Mouse (Mus musculus) limb, embryonic 11.5 days (tissue): Measurements from ENCODE around the gene Atp10a. TPM values are rescaled to one million over a fixed set of nuclear protein-coding genes. Genes with fewer than 3 reads are reported as not detected.

Experiments used
- ATAC-seq: fragments of 200-750 bp; cut with Nextera tagmentation; 2 replicates; pipeline ENCODE4 v1.8.0; 2017; ENCODE audit warnings: low read depth; ENCODE audit not compliant: insufficient number of reproducible peaks, low FRiP score, low TSS enrichment
- DNase-seq: peaks from one replicate; pipeline ENCODE4 v3.0.0-alpha.2; 2015; ENCODE audit warnings: low spot score
- H3K27ac ChIP-seq: fragments of 300-500 bp; sonication (generic); replicated peaks from 2 replicates; pipeline ENCODE4 v1.5.1; 2014; ENCODE audit warnings: low read depth, mild to moderate bottlenecking, low read length
- H3K27me3 ChIP-seq: fragments of 300-500 bp; sonication (generic); 2 replicates; pipeline ENCODE4 v1.6.1; 2014; ENCODE audit warnings: mild to moderate bottlenecking, low read length, mixed read lengths; ENCODE audit not compliant: control insufficient read depth, insufficient read depth
- H3K36me3 ChIP-seq: fragments of 300-500 bp; sonication (generic); 2 replicates; pipeline ENCODE4 v1.6.1; 2014; ENCODE audit warnings: mild to moderate bottlenecking, low read length, moderate library complexity, mixed read lengths; ENCODE audit not compliant: control insufficient read depth, insufficient read depth
- H3K4me1 ChIP-seq: fragments of 300-500 bp; sonication (generic); 2 replicates; pipeline ENCODE4 v1.6.1; 2014; ENCODE audit warnings: low read length, mixed read lengths; ENCODE audit not compliant: control insufficient read depth, insufficient read depth
- H3K4me2 ChIP-seq: fragments of 300-500 bp; sonication (generic); 2 replicates; pipeline ENCODE4 v1.6.1; 2014; ENCODE audit warnings: low read depth, mild to moderate bottlenecking, moderate library complexity; ENCODE audit not compliant: severe bottlenecking
- H3K4me3 ChIP-seq: fragments of 300-500 bp; sonication (generic); 2 replicates; pipeline ENCODE4 v1.5.1; 2014; ENCODE audit warnings: low read depth, low read length
- H3K9ac ChIP-seq: fragments of 300-500 bp; sonication (generic); 2 replicates; pipeline ENCODE4 v1.6.1; 2014; ENCODE audit warnings: mild to moderate bottlenecking, low read length
- H3K9me3 ChIP-seq: fragments of 300-500 bp; sonication (generic); 2 replicates; pipeline ENCODE4 v1.6.1; 2016; ENCODE audit warnings: low read length; ENCODE audit not compliant: control insufficient read depth
- WGBS: fragments of 180-500 bp; shearing (Covaris S2); extraction: QIAGEN DNeasy Blood & Tissue Kit; methylation state at CpG from one replicate; pipeline ENCODE4 v1.1.7; 2014; 5-methylcytosine and 5-hydroxymethylcytosine counted together
- polyA plus RNA-seq: library from polyadenylated mRNA; unstranded; fragments of >200 nt; fragmentation: Nextera tagmentation; extraction: Ambion mirVana; gene quantifications from 2 replicates; pipeline ENCODE4 v1.2.1, GENCODE M21; 2014

The Atp10a gene
- polyA plus RNA-seq, 1 experiment from 2014 or later, result 1.3 TPM

- Histone ChIP-seq H3K27me3 (no peaks in the 10 kb centered on the region), H3K9me3 (no peaks in the 10 kb centered on the region), H3K9ac (no peak overlapping the region), H3K4me3 (no peak overlapping the region), H3K4me2 (no peak overlapping the region), H3K27ac (no peak overlapping the region), H3K4me1 (no peaks in the 10 kb centered on the region), H3K36me3 (no peaks in the 10 kb centered on the region)
- ATAC-seq (no peak), DNase-seq (no peak)
- 84% methylated on average over 1 of the region's 1 CpGs for WGBS
Observed at GRCm38 (mm10) chr7:58695661-58696060, 39.7 kb downstream of the Atp10a start.

GRCm38 (mm10) chr7:58697092-58697491, 41.1 kb downstream of the Atp10a start:
- Histone ChIP-seq H3K9ac (no peak overlapping the region), H3K4me3 (no peak overlapping the region), H3K27ac (no peak overlapping the region), H3K9me3 (no peaks in the 10 kb centered on the region), H3K36me3 (no peaks in the 10 kb centered on the region), H3K4me1 (no peaks in the 10 kb centered on the region), H3K27me3 (no peaks in the 10 kb centered on the region), H3K4me2 (no peak overlapping the region)
- no peak for DNase-seq
- 68% methylated on average over 2 of the region's 2 CpGs for WGBS
- ATAC-seq, result no peak

GRCm38 (mm10) chr7:58698738-58699442, 42.9 kb downstream of the Atp10a start:
- ATAC-seq (no peak), DNase-seq (no peak)
- no peak overlapping the region for H3K27ac ChIP-seq
- H3K36me3 ChIP-seq, result no peaks in the 10 kb centered on the region
- H3K9me3 ChIP-seq, result no peaks in the 10 kb centered on the region
- no peak overlapping the region for H3K4me2 ChIP-seq
- H3K4me3 ChIP-seq, result no peak overlapping the region
- H3K27me3 ChIP-seq, result no peaks in the 10 kb centered on the region
- 89% methylated on average over 7 of the region's 7 CpGs for WGBS
- H3K9ac ChIP-seq, result no peak overlapping the region
- H3K4me1 ChIP-seq, result no peaks in the 10 kb centered on the region

GRCm38 (mm10) chr7:58701311-58701710, 45.3 kb downstream of the Atp10a start:
- no peak overlapping the region for H3K27ac ChIP-seq
- H3K4me2 ChIP-seq, result no peak overlapping the region
- WGBS, result 93% methylated on average over 4 of the region's 4 CpGs
- ATAC-seq (no peak), DNase-seq (no peak)
- H3K27me3 ChIP-seq, result no peaks in the 10 kb centered on the region
- H3K9me3 ChIP-seq, result no peaks in the 10 kb centered on the region
- no peaks in the 10 kb centered on the region for H3K36me3 ChIP-seq
- no peak overlapping the region for H3K4me3 ChIP-seq
- no peak overlapping the region for H3K9ac ChIP-seq
- no peaks in the 10 kb centered on the region for H3K4me1 ChIP-seq

GRCm38 (mm10) chr7:58705158-58705557, 49.2 kb downstream of the Atp10a start:
- H3K4me3 ChIP-seq, result no peak overlapping the region
- no peaks in the 10 kb centered on the region for H3K9me3 ChIP-seq
- 93% methylated on average over 3 of the region's 3 CpGs for WGBS
- no peak overlapping the region for H3K4me2 ChIP-seq
- H3K4me1 ChIP-seq, result no peaks in the 10 kb centered on the region
- H3K27ac ChIP-seq, result no peak overlapping the region
- DNase-seq, result no peak
- no peaks in the 10 kb centered on the region for H3K27me3 ChIP-seq
- H3K36me3 ChIP-seq, result no peaks in the 10 kb centered on the region
- no peak overlapping the region for H3K9ac ChIP-seq
- no peak for ATAC-seq

GRCm38 (mm10) chr7:58709306-58709705, 53.3 kb downstream of the Atp10a start:
- no peak overlapping the region for H3K27ac ChIP-seq
- ATAC-seq (no peak), DNase-seq (no peak)
- no peak overlapping the region for H3K4me2 ChIP-seq
- H3K9me3 ChIP-seq, result no peaks in the 10 kb centered on the region
- H3K36me3 ChIP-seq, result no peaks in the 10 kb centered on the region
- no peak overlapping the region for H3K4me3 ChIP-seq
- H3K4me1 ChIP-seq, result no peaks in the 10 kb centered on the region
- 81% methylated on average over 3 of the region's 3 CpGs for WGBS
- no peak overlapping the region for H3K9ac ChIP-seq
- no peaks in the 10 kb centered on the region for H3K27me3 ChIP-seq

GRCm38 (mm10) chr7:58710312-58710711, 54.3 kb downstream of the Atp10a start:
- DNase-seq (no peak), ATAC-seq (no peak)
- 77% methylated on average over 1 of the region's 1 CpGs for WGBS

GRCm38 (mm10) chr7:58711811-58712210, 55.8 kb downstream of the Atp10a start:
- WGBS, result 86% methylated on average over 7 of the region's 7 CpGs
- Histone ChIP-seq H3K4me2 (no peak overlapping the region), H3K9me3 (no peaks in the 10 kb centered on the region), H3K36me3 (no peaks in the 10 kb centered on the region), H3K27ac (no peak overlapping the region), H3K4me1 (no peaks in the 10 kb centered on the region), H3K9ac (no peak overlapping the region), H3K4me3 (no peak overlapping the region), H3K27me3 (no peaks in the 10 kb centered on the region)
- ATAC-seq, result no peak
- no peak for DNase-seq

More at GRCm38 (mm10) chr7:58710312-58710711, 54.3 kb downstream of the Atp10a start:
- no peaks in the 10 kb centered on the region for H3K4me1 ChIP-seq
- H3K4me2 ChIP-seq, result no peak overlapping the region
- H3K27me3 ChIP-seq, result no peaks in the 10 kb centered on the region
- no peak overlapping the region for H3K9ac ChIP-seq
- H3K36me3 ChIP-seq, result no peaks in the 10 kb centered on the region
- no peaks in the 10 kb centered on the region for H3K9me3 ChIP-seq
- H3K4me3 ChIP-seq, result no peak overlapping the region
- H3K27ac ChIP-seq, result no peak overlapping the region
